Mouse (Mus musculus): Measurements from ENCODE around the gene Pwwp2b.

DNA sequence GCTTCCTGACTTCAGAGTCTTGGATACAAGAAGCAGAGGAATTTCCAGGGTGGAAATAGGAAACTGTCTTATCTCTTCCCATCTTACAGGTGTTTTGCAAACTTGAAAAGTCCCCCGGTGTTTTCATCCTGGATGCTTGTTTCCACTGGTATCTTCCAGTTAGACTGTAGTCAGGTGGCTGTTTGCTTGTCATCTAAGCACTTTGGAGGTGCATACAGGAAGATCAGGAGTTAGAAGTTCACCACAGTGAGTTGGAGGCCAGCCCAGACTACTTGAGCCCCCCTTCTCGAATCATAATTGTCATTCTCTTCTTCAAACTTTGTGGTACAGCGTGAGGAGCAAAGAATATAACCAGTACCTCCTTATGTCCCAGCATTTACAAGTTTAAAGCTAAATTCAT, 34.1 kb upstream of the Pwwp2b start:
- TF ChIP-seq CTCF (IDR thresholded peaks at IDR 0.05; ENCODE audit: insufficient read depth, low read length) (no peak), POLR2A (IDR thresholded peaks at IDR 0.05; ENCODE audit: borderline replicate concordance, extremely low read depth, low read depth, low read length) (no peak)

All from lung, adult 2 months (tissue).